Mouse (Mus musculus) skeletal muscle tissue, postnatal 0 days (tissue): ENCODE results near the gene Adm. TPM values are rescaled to one million over a fixed set of nuclear protein-coding genes. Genes with fewer than 3 reads are reported as not detected.

Experiments
- polyA plus RNA-seq: library from polyadenylated mRNA; unstranded; fragments of >200 nt; fragmentation: Nextera tagmentation; extraction: Ambion mirVana; gene quantifications from 2 replicates; pipeline ENCODE4 v1.2.1, GENCODE M21; 2015

Adm gene
- polyA plus RNA-seq = 10.2 and 13.1 TPM in 2 replicates

DNA sequence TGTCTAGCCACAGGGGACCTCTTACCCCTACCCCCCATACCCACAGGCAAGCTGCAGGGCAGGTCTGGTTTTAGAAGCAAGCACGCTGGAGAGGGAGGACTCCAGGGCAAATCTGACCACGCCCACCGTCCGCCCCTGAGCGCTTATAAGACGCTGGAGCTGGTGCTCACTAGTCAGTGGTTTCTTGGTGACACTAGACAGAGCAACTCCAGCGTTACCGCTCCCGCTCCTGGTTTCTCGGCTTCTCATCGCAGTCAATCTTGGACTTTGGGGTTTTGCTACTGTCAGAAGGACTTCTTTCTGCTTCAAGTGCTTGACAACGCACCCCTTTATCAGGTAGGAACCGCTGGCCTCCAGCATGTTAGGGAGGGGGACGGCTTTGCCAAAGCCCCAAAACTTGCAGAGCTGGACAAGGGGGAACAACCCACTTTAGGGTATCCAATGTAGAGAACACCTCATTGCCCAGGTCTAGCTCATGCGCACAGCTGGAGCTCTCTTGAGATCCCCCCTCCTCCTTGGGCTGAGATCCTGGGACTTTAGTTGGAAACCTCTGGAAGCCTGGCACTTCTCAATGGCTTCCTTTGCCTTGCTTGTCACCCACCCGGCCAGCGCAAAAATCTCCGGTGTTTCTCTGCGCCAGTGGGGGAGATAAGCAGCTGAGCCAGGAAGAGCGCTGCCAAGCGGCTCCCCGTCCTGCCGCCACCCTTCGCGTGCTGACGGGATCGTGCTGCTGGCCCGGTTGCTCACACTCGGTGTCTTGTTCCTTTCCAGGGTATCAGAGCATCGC lies at the start of gene Adm:
Gene Adm (plus strand): TSS at position 176 of the 787 bp plus-strand sequence.

GRCm38 (mm10) chr7:110614133-110615063 lies 13.1 kb upstream of the Adm start, which contains the start of gene Sbf2:
Sbf2 (minus strand) TSS chr7:110614922.

Other genes with a start within 250 kb of the Adm start
- gene Sbf2, start 12.7 kb upstream of the Adm start, polyA plus RNA-seq = 13.0 and 16.0 TPM in 2 replicates
- 5.6 and 6.0 TPM in 2 replicates for gene Ampd3, start 140.5 kb downstream of the Adm start, polyA plus RNA-seq
- gene Rnf141, start 216.8 kb downstream of the Adm start, polyA plus RNA-seq = 15.9 and 18.7 TPM in 2 replicates
- gene Lyve1, start 235.6 kb downstream of the Adm start, polyA plus RNA-seq = 18.0 and 35.8 TPM in 2 replicates